Mouse (Mus musculus): ENCODE results near the gene Cep350.
A peak's percentile ranks its signal among the peaks of the same experiment; 100 is the strongest.

Gene Cep350

GRCm38 (mm10) chr1:155809706-155810442 is 163.2 kb downstream of the Cep350 start:
- peak; percentile 75 for DNase-seq (ENCODE audit: low read depth)

GRCm38 (mm10) chr1:155808261-155808660 is 164.8 kb downstream of the Cep350 start:
- DNase-seq (ENCODE audit: low read depth), result no peak

- DNase-seq (ENCODE audit: low read depth), result no peak
Observed at GRCm38 (mm10) chr1:155805607-155806006, 167.4 kb downstream of the Cep350 start.

- DNase-seq (ENCODE audit: low read depth), result no peak
Observed at GRCm38 (mm10) chr1:155801014-155801991, 171.8 kb downstream of the Cep350 start.

GRCm38 (mm10) chr1:155798000-155798399 is 175.1 kb downstream of the Cep350 start:
- DNase-seq (ENCODE audit: low read depth), result no peak

GRCm38 (mm10) chr1:155797425-155797824 is 175.6 kb downstream of the Cep350 start:
- no peak for DNase-seq (ENCODE audit: low read depth)

- DNase-seq (ENCODE audit: low read depth), result no peak
Observed at GRCm38 (mm10) chr1:155796757-155797405, 176.2 kb downstream of the Cep350 start.

- peak; percentile 31 for DNase-seq (ENCODE audit: low read depth)
Observed at GRCm38 (mm10) chr1:155795791-155796233, 177.2 kb downstream of the Cep350 start.

All from NIH3T3 (cell line).